Mouse (Mus musculus): ENCODE measurements around the gene Srcin1.

The Srcin1 gene

DNA sequence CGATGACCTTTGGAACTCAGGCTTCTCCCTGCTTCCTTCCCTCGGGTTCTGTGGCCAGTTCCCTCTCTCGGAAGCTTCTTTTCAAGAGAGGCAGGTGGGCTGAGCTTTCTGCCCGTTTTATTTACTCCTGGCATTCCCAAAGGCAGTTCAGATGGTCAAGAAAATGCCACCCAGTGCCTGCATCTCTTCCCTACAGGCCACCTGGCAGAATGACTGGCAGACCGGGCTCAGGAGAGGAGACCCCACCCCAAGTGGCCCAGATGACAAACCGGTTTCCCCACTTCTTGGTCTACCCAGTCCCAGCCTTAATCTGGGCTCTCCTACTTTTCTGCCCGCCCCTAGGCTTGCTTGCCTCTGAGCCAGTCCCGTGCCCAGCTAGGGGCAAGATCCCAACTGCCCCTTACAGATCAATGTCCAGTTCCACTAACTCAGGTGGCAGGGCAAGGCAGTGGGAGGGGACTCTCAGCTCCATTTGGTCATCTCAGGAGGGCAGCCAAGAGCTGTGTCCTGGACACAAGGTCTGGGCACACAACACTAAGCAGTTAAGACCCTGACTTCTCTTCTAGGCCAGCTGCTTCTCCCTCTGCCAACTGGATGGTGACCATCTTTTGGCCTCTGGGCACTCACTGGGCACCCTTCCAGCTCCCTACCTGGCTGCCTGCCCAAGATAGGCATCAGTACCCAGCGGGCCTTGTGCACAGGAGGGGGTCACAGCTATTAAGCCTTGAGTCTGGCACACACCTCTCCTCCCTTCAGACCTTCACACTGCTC lies at the start of gene Srcin1:
TSS of gene Srcin1 (minus strand) at position 51 of the 771 bp plus-strand sequence.
- no peak for DNase-seq (ENCODE audit: low spot score in 2 of 2)

DNA sequence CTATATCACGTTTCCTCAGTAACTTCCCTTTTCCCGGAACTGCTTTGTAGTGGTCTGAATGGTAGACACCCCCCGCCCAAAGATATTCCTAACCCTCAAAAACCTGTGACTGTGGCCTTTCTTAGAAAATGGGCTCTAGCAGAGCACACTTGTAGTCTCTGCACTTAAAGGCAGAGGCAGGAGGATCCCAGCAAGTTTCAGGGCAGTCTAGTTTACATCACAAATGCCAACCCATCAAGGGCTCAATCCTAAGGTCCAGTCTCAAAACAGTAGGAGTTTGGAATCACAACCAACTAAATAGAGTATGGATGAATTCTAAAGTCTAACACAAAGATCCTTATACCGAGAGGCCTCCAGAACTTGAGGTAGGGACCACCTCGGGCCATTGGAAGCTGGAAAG lies 49.6 kb upstream of the Srcin1 start:
- DNase-seq (ENCODE audit: low spot score in 2 of 2): no peak

GRCm38 (mm10) chr11:97623166-97623565 lies 47.2 kb upstream of the Srcin1 start:
- no peak for DNase-seq (ENCODE audit: low spot score in 2 of 2)

DNA sequence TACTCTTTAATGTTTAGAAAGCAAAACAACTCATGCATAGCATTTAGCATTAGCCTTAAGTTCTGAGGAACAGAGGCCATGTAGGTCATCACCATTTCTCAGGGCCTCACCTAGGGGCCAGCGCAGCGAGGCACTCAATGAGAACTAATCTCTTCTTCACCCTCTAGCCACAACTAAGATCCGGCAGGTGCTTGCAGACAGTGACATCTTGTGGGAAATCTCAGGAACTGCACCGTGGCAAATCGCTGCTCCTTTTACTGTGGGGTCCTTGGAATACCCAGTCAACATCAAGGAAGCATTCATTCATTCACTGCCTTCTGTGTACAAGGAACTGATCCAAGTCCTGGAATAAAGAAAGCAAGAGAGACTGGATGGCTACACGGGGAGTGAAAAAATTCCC lies 46.5 kb upstream of the Srcin1 start:
- peak; percentile 29 to 59 for DNase-seq (ENCODE audit: low spot score in 2 of 2)

GRCm38 (mm10) chr11:97619391-97619795 lies 43.4 kb upstream of the Srcin1 start:
- peak in 1 of 2 experiments; percentile 48 for DNase-seq (ENCODE audit: low spot score in 2 of 2)

DNA sequence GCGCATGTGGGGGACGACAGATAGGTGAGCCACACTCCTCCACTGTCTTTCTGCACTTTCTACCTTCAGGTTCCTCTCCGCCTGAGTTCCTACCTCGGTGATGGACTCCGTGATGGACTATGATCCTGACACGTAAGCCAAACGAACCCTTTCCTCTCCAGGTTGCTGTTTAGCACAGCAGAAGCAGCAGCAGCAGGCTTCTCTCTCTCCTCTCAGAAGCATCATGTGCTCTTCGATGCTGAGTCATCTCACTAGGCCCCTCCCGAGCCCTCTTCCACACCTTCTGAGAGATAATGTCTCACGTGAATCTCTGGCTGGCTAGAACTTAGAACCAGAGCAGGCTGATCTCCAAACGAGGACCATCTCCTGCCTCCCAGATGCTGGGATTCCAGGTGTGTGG lies 42.4 kb upstream of the Srcin1 start:
- no peak for DNase-seq (ENCODE audit: low spot score in 2 of 2)

DNA sequence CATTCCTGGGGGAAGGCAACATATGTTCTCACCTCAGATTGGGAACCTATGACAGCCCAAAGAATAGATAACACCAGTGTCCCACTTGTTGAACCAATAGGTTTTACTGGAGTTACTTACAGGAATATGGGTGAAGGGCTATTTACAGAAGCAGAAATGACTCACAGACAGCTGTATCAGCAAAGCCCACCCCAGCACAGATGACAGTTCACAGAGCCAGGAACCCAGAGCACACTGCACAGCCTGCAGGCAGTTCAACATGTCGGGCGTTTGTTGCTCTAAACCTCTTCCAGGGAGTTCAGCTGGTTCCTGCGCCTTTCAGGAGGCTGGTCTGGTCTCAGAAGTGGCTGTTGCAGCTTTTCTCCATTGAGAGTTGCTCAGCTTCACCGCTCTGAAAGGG lies 39.3 kb upstream of the Srcin1 start:
- DNase-seq (ENCODE audit: low spot score in 2 of 2): no peak

DNA sequence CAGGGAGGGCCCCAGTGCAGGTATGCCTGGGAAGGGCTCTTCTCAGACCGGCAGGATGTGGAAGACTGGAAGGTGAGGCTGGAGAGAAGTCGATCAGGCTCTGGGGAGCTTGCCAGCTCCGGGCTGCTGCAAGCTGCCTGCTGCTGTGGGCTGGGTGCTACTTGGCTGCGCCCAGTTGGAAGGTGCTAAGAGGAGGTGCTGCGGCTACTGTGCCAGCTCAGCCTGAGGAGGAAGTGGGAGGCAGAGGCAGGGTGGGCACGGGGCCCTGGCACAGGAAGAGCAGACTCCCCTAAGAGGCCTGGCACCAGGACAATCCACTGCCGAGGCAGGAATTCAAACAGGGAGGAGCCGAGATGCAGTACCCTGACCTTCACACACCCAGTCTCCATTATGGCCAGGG lies 35.1 kb upstream of the Srcin1 start:
- DNase-seq (ENCODE audit: low spot score in 2 of 2): no peak

DNA sequence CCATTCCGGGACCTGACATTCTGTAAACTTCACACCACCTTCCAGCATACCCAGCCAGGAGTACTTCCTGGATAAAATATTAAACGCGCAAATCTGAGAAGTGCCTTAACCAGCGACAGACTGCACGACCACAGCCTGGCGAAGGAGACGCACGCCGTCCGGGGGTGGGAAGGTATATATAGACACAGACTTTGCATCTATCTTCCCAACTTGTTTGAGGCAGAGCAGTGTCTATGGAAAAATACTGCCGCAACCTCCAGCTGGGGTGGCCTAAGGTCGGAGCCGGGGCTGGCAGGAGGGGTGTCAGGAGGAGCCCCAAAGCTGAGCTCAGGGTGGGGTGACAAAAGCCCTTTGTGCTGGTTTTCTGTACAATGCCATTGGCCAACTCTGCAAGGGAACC lies 33.8 kb upstream of the Srcin1 start:
- DNase-seq (ENCODE audit: low spot score in 2 of 2): no peak

GRCm38 (mm10) chr11:97608933-97609332 lies 32.9 kb upstream of the Srcin1 start:
- DNase-seq (ENCODE audit: low spot score in 2 of 2): no peak

GRCm38 (mm10) chr11:97607056-97607725 lies 31.2 kb upstream of the Srcin1 start:
- DNase-seq (ENCODE audit: low spot score in 2 of 2): no peak

GRCm38 (mm10) chr11:97603891-97604290 lies 27.9 kb upstream of the Srcin1 start:
- peak in 1 of 2 experiments; percentile 36 for DNase-seq (ENCODE audit: low spot score in 2 of 2)

- DNase-seq (ENCODE audit: low spot score in 2 of 2): no peak
Observed at GRCm38 (mm10) chr11:97602223-97602622, 26.2 kb upstream of the Srcin1 start.

GRCm38 (mm10) chr11:97599104-97599503 lies 23.1 kb upstream of the Srcin1 start:
- no peak for DNase-seq (ENCODE audit: low spot score in 2 of 2)

GRCm38 (mm10) chr11:97597945-97598691 lies 22.1 kb upstream of the Srcin1 start:
- no peak for DNase-seq (ENCODE audit: low spot score in 2 of 2)

DNA sequence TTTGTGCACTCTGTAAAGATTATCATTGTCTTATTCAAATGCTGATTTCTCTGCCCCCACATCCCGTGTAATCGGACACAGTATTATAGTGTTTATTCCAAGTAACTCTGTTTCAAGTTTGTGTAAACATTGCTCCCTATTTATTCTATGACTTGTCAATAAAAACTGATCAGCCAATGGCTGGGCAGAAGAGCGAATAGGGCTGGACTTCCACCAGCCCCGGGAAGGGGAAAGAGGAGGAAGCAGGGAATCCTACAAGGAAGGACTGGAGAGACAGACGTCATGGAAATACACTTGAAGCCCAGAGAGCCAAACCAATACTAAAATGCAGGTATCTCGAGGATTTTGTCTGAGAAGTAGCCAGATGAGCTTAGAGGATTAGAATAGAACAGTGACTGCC lies 18.1 kb upstream of the Srcin1 start:
- no peak for DNase-seq (ENCODE audit: low spot score in 2 of 2)

DNA sequence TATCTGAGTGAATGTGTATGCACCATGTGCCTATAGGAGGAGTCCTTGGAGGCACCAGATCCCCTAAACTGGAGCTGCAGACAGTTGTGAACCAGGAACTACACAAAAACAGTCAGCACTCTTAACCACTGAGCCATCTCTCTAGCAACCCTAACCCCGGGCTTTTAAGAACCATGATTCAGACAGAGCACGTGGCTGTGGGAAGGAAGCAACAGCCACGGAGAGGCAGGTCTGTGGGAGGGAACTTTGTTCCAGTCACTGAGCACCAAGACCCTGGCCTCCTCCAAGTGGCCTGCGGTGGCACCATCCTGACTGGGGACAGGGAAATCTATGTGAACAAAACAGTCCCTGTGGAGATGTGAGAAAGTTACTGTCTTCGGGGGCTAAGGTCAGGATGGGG lies 15.9 kb upstream of the Srcin1 start:
- DNase-seq (ENCODE audit: low spot score in 2 of 2): no peak

GRCm38 (mm10) chr11:97590227-97590960 lies 14.4 kb upstream of the Srcin1 start:
- no peak for DNase-seq (ENCODE audit: low spot score in 2 of 2)

DNA sequence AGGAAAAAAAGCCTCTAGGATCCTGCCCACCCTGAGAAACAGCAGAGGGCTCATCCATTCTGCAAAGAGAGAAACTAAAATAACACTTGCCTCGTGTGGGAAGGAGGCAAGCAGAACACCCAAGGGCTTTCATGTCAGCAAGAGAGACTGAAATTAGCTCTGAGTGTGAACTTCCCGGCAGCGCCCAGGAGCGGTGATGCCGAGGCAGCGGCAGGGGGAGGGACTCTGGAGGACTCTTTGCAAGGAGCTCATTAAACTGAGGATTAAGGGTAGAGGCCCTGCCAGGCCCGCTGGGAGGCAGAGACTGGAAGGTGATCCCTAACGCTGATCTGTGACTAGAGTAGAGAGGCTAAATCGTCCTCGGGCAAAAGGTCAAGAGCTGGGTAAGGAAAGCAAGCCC lies 13.2 kb upstream of the Srcin1 start:
- no peak for DNase-seq (ENCODE audit: low spot score in 2 of 2)

DNA sequence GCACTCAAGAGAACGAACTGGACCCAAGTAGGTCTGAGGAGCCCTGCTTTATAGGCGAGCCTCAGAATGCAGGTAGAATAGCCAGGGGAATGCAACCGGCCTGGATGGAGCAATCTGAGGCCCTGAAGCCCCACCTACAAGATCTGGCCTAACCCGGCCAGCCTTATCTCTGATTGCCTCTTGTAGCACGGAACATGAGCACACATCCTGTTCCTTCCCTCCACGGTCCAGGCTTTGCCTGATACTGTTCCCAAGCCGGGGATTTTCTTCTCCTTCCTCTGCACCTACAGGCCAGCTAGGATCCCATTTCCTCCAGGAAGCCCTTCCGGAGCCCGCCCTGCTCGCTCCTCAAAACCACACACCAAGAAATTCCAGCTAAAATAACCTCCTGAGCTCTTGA lies 9.9 kb upstream of the Srcin1 start:
- no peak for DNase-seq (ENCODE audit: low spot score in 2 of 2)

- DNase-seq (ENCODE audit: low spot score in 2 of 2): no peak
Observed at GRCm38 (mm10) chr11:97584476-97584875, 8.5 kb upstream of the Srcin1 start.

Measured in spleen, postnatal 10 days (tissue).